Mouse (Mus musculus) MEL (cell line): ENCODE measurements around the gene Cpn2. TPM values are rescaled to one million over a fixed set of nuclear protein-coding genes. Genes with fewer than 3 reads are reported as not detected.

Experiments used
- DNase-seq: peaks from one replicate; pipeline ENCODE4 v3.0.0; 2011; ENCODE audit warnings: low read depth, low spot score
- H3K27ac ChIP-seq: 2 replicates; pipeline ENCODE4 v1.5.1; 2012; ENCODE audit warnings: low read depth, mild to moderate bottlenecking, control low read depth, low read length, moderate library complexity; ENCODE audit not compliant: control insufficient read depth
- H3K27me3 ChIP-seq, 2 experiments: fragments of 150-350 bp in 1 of 2; sonication (generic) in 1 of 2; 2 replicates each; pipeline ENCODE4 v1.6.1; 2012; ENCODE audit warnings: low read length in 2 of 2, mild to moderate bottlenecking in 2 of 2, improper control_type of control experiment in 1 of 2, moderate library complexity in 1 of 2; ENCODE audit not compliant: insufficient read depth in 2 of 2, control insufficient read depth in 1 of 2
- H3K36me3 ChIP-seq, 2 experiments: 2 replicates each; pipeline ENCODE4 v1.6.1; 2012 to 2014; ENCODE audit warnings: low read length in 2 of 2, improper control_type of control experiment in 1 of 2, inconsistent platforms in 1 of 2, mild to moderate bottlenecking in 1 of 2; ENCODE audit not compliant: insufficient read depth in 2 of 2, control insufficient read depth in 1 of 2
- H3K4me1 ChIP-seq, 2 experiments: fragments of 150-350 bp in 1 of 2; sonication (generic) in 1 of 2; 2 replicates each; pipeline ENCODE4 v1.6.1; 2012; ENCODE audit warnings: low read length in 2 of 2, improper control_type of control experiment in 1 of 2, mild to moderate bottlenecking in 1 of 2; ENCODE audit not compliant: insufficient read depth in 2 of 2, control insufficient read depth in 1 of 2
- H3K4me3 ChIP-seq, 2 experiments: fragments of 150-350 bp in 1 of 2; sonication (generic) in 1 of 2; 2 replicates each; pipeline ENCODE4 v1.5.1; 2012; ENCODE audit warnings: low read depth in 2 of 2, low read length in 2 of 2, mild to moderate bottlenecking in 2 of 2, moderate library complexity in 2 of 2, control low read depth in 1 of 2, improper control_type of control experiment in 1 of 2; ENCODE audit not compliant: control insufficient read depth in 1 of 2, insufficient read depth in 1 of 2
- H3K79me2 ChIP-seq: 2 replicates; pipeline ENCODE4 v1.6.1; 2012; ENCODE audit warnings: mild to moderate bottlenecking, low read length, moderate library complexity; ENCODE audit not compliant: control insufficient read depth, poor library complexity, insufficient read depth
- H3K9ac ChIP-seq: 2 replicates; pipeline ENCODE4 v1.6.1; 2012; ENCODE audit warnings: low read depth, mild to moderate bottlenecking, control low read depth, low read length, moderate library complexity; ENCODE audit not compliant: control insufficient read depth, poor library complexity, severe bottlenecking
- H3K9me3 ChIP-seq: fragments of 150-350 bp; sonication (generic); replicated peaks from 2 replicates; pipeline ENCODE4 v1.6.1; 2012; ENCODE audit warnings: mild to moderate bottlenecking, low read length, improper control_type of control experiment, moderate library complexity; ENCODE audit not compliant: insufficient read depth
- BHLHE40 ChIP-seq: IDR thresholded peaks from 2 replicates; pipeline ENCODE4 v1.6.1; 2012; ENCODE audit warnings: low read depth, mild to moderate bottlenecking, inconsistent platforms, low read length, improper control_type of control experiment, borderline replicate concordance
- CHD2 ChIP-seq: IDR thresholded peaks from 2 replicates; pipeline ENCODE4 v1.6.1; 2011; ENCODE audit warnings: low read length, improper control_type of control experiment
- E2F4 ChIP-seq: IDR thresholded peaks from 2 replicates; pipeline ENCODE4 v1.6.1; 2011; ENCODE audit warnings: low read depth, low read length, improper control_type of control experiment, borderline replicate concordance
- ELF1 ChIP-seq: IDR thresholded peaks from 2 replicates; pipeline ENCODE4 v1.6.1; 2014; ENCODE audit warnings: low read depth, mild to moderate bottlenecking, inconsistent platforms, low read length, improper control_type of control experiment, moderate library complexity
- EP300 ChIP-seq, 2 experiments: IDR thresholded peaks; 2 replicates each; pipeline ENCODE4 v1.6.1; 2011; ENCODE audit warnings: improper control_type of control experiment in 2 of 2, low read length in 2 of 2, low read depth in 1 of 2, mild to moderate bottlenecking in 1 of 2
- GABPA ChIP-seq: IDR thresholded peaks from 2 replicates; pipeline ENCODE4 v1.6.1; 2012; ENCODE audit warnings: low read depth, mild to moderate bottlenecking, inconsistent platforms, low read length, improper control_type of control experiment, moderate library complexity
- HCFC1 ChIP-seq: IDR thresholded peaks from 2 replicates; pipeline ENCODE4 v1.6.1; 2012; ENCODE audit warnings: low read depth, mild to moderate bottlenecking, inconsistent platforms, low read length, improper control_type of control experiment, moderate library complexity
- KAT2A ChIP-seq: conservative IDR thresholded peaks from 2 replicates; pipeline ENCODE4 v1.6.1; 2012; ENCODE audit warnings: low read depth, low read length, improper control_type of control experiment, inconsistent platforms
- MAFK ChIP-seq: IDR thresholded peaks from 2 replicates; pipeline ENCODE4 v1.6.1; 2011; ENCODE audit warnings: low read depth, mild to moderate bottlenecking, low read length, improper control_type of control experiment, borderline replicate concordance
- MAX ChIP-seq: IDR thresholded peaks from 2 replicates; pipeline ENCODE4 v1.6.1; 2011; ENCODE audit warnings: low read length, improper control_type of control experiment
- MEF2A ChIP-seq: IDR thresholded peaks from 2 replicates; pipeline ENCODE4 v1.6.1; 2014; ENCODE audit warnings: low read depth, mild to moderate bottlenecking, inconsistent platforms, low read length, improper control_type of control experiment; ENCODE audit not compliant: poor library complexity, insufficient replicate concordance, severe bottlenecking; ENCODE audit errors: extremely low read depth
- MXI1 ChIP-seq: IDR thresholded peaks from 2 replicates; pipeline ENCODE4 v1.6.1; 2011; ENCODE audit warnings: mild to moderate bottlenecking, low read depth, low read length, improper control_type of control experiment
- MYB ChIP-seq: IDR thresholded peaks from 2 replicates; pipeline ENCODE4 v1.6.1; 2011; ENCODE audit warnings: mild to moderate bottlenecking, low read depth, low read length, improper control_type of control experiment
- MYC ChIP-seq: IDR thresholded peaks from 2 replicates; pipeline ENCODE4 v1.6.1; 2011; ENCODE audit warnings: low read depth, mild to moderate bottlenecking, low read length, improper control_type of control experiment, moderate library complexity
- NELFE ChIP-seq: IDR thresholded peaks from 2 replicates; pipeline ENCODE4 v1.6.1; 2011; ENCODE audit warnings: low read depth, low read length, improper control_type of control experiment
- POLR2AphosphoS2 ChIP-seq: IDR thresholded peaks from 2 replicates; pipeline ENCODE4 v1.6.1; 2011; ENCODE audit warnings: low read length, improper control_type of control experiment
- POLR2AphosphoS5 ChIP-seq: IDR thresholded peaks from 2 replicates; pipeline ENCODE4 v1.6.1; 2012; ENCODE audit warnings: low read depth, borderline replicate concordance, mild to moderate bottlenecking, inconsistent platforms, low read length, moderate library complexity, mixed read lengths
- RAD21 ChIP-seq: IDR thresholded peaks from 2 replicates; pipeline ENCODE4 v1.6.1; 2011; ENCODE audit warnings: mild to moderate bottlenecking, low read depth, low read length, improper control_type of control experiment
- SIN3A ChIP-seq: IDR thresholded peaks from 2 replicates; pipeline ENCODE4 v1.6.1; 2012; ENCODE audit warnings: low read length, improper control_type of control experiment, inconsistent platforms
- SMC3 ChIP-seq: IDR thresholded peaks from 2 replicates; pipeline ENCODE4 v1.6.1; 2011; ENCODE audit warnings: low read depth, low read length, improper control_type of control experiment
- TCF12 ChIP-seq: IDR thresholded peaks from 2 replicates; pipeline ENCODE4 v1.6.1; 2014; ENCODE audit warnings: low read depth, mild to moderate bottlenecking, inconsistent platforms, low read length, improper control_type of control experiment, moderate library complexity
- UBTF ChIP-seq: IDR thresholded peaks from 2 replicates; pipeline ENCODE4 v1.6.1; 2012; ENCODE audit warnings: low read depth, mild to moderate bottlenecking, inconsistent platforms, low read length, improper control_type of control experiment, moderate library complexity, borderline replicate concordance; ENCODE audit not compliant: insufficient read depth
- USF1 ChIP-seq: IDR thresholded peaks from 2 replicates; pipeline ENCODE4 v1.6.1; 2014; ENCODE audit warnings: low read depth, mild to moderate bottlenecking, inconsistent platforms, low read length, improper control_type of control experiment, moderate library complexity
- USF2 ChIP-seq, 2 experiments: IDR thresholded peaks; 2 replicates each; pipeline ENCODE4 v1.6.1; 2011 to 2012; ENCODE audit warnings: improper control_type of control experiment in 2 of 2, low read length in 2 of 2, borderline replicate concordance in 1 of 2, inconsistent platforms in 1 of 2, low read depth in 1 of 2, mild to moderate bottlenecking in 1 of 2; ENCODE audit not compliant: insufficient read depth in 1 of 2
- ZC3H11A ChIP-seq: IDR thresholded peaks from 2 replicates; pipeline ENCODE4 v1.6.1; 2012; ENCODE audit warnings: low read depth, mild to moderate bottlenecking, inconsistent platforms, low read length, improper control_type of control experiment
- ZNF384 ChIP-seq: IDR thresholded peaks from 2 replicates; pipeline ENCODE4 v1.6.1; 2012; ENCODE audit warnings: low read depth, mild to moderate bottlenecking, inconsistent platforms, low read length, improper control_type of control experiment
- polyA plus RNA-seq, 2 experiments: library from polyadenylated mRNA; stranded (reverse) in 1 of 2; unstranded in 1 of 2; fragments of >175 nt in 1 of 2; fragments of >200 nt in 1 of 2; gene quantifications; 2 replicates each; pipeline versions ENCODE4 v1.2.1 to v1.2.4; 2012; ENCODE audit warnings: low replicate concordance in 2 of 2, low read depth in 1 of 2; ENCODE audit not compliant: insufficient read length in 2 of 2, insufficient read depth in 1 of 2, missing spikeins in 1 of 2
- total RNA-seq: library from RNA; depleted of rRNA; stranded (reverse); fragments of 300-350 nt; gene quantifications from 2 replicates; pipeline ENCODE4 v1.2.3, GENCODE M21; 2012

The Cpn2 gene
- total and polyA plus RNA-seq, 3 experiments, result not detected

GRCm38 (mm10) chr16:30236091-30236699 lies 31.1 kb downstream of the Cpn2 start (continued):
- TF ChIP-seq E2F4, result no peak
- no peak for TF ChIP-seq EP300 (IDR thresholded peaks at IDR 0.05; ENCODE audit: low read depth in 1 of 2, low read length in 2 of 2)
- no peak for TF ChIP-seq NELFE

GRCm38 (mm10) chr16:30235577-30235976 lies 31.7 kb downstream of the Cpn2 start:
- no peak overlapping the region for H3K4me3 ChIP-seq
- TF ChIP-seq POLR2AphosphoS5 (no peak), ELF1 (no peak), NELFE (no peak), RAD21 (no peak), KAT2A (no peak), POLR2AphosphoS2 (no peak), GABPA (no peak), MAX (no peak), SMC3 (no peak), MXI1 (no peak), BHLHE40 (no peak), MAFK (no peak)
- H3K36me3 ChIP-seq, result peaks cover 0 to 3% of the 10 kb centered on the region in 2 experiments; a peak in 2 of 4 replicates
- peaks cover 3 to 15% of the 10 kb centered on the region in 2 experiments for H3K27me3 ChIP-seq
- no peak for DNase-seq
- H3K79me2 ChIP-seq, result no peaks in the 10 kb centered on the region
- H3K9me3 ChIP-seq, result no peaks in the 10 kb centered on the region
- peaks cover 0 to 9% of the 10 kb centered on the region in 2 experiments; a peak in 1 of 4 replicates for H3K4me1 ChIP-seq
- no peak overlapping the region for H3K27ac ChIP-seq
- H3K9ac ChIP-seq, result peak overlapping the region; percentile 58; the same call in 1 of the 2 replicates

GRCm38 (mm10) chr16:30234636-30235546 lies 32.4 kb downstream of the Cpn2 start:
- Histone ChIP-seq H3K4me1 (peaks cover 0 to 9% of the 10 kb centered on the region in 2 experiments; a peak in 1 of 4 replicates), H3K4me3 (no peak overlapping the region), H3K27me3 (peaks cover 3 to 15% of the 10 kb centered on the region in 2 experiments), H3K79me2 (no peaks in the 10 kb centered on the region), H3K36me3 (peaks cover 0 to 3% of the 10 kb centered on the region in 2 experiments; a peak in 2 of 4 replicates), H3K9me3 (no peaks in the 10 kb centered on the region), H3K27ac (no peak overlapping the region)
- TF ChIP-seq ZNF384, result no peak
- no peak for TF ChIP-seq BHLHE40
- no peak for TF ChIP-seq ELF1
- no peak for TF ChIP-seq CHD2
- TF ChIP-seq UBTF, result no peak
- TF ChIP-seq MYB, result no peak
- no peak for TF ChIP-seq ZC3H11A
- TF ChIP-seq USF1, result no peak
- TF ChIP-seq TCF12, result no peak
- no peak for TF ChIP-seq MYC
- no peak for TF ChIP-seq USF2 (IDR thresholded peaks at IDR 0.05; ENCODE audit: borderline replicate concordance in 1 of 2, insufficient read depth in 1 of 2, low read depth in 1 of 2, low read length in 2 of 2)
- TF ChIP-seq HCFC1, result no peak
- no peak for TF ChIP-seq MAFK
- TF ChIP-seq SIN3A, result no peak
- no peak for TF ChIP-seq MEF2A
- TF ChIP-seq POLR2AphosphoS5, result no peak
- TF ChIP-seq, all 39 proteins: peak for 0
- DNase-seq, result no peak
- no peak overlapping the region for H3K9ac ChIP-seq
